Mouse (Mus musculus) ES-Bruce4 (cell line): Measurements from ENCODE around the gene Gm21983.

Experiments used
- CTCF ChIP-seq: IDR thresholded peaks from one replicate; pipeline ENCODE4 v1.8.1; 2011; ENCODE audit warnings: low read depth, low read length
- EP300 ChIP-seq: IDR thresholded peaks from 2 replicates; pipeline ENCODE4 v1.6.1; 2011; ENCODE audit warnings: low read depth, low read length; ENCODE audit not compliant: insufficient read depth
- POLR2A ChIP-seq: IDR thresholded peaks from one replicate; pipeline ENCODE4 v1.8.1; 2011; ENCODE audit warnings: low read length; ENCODE audit not compliant: insufficient read depth

DNA sequence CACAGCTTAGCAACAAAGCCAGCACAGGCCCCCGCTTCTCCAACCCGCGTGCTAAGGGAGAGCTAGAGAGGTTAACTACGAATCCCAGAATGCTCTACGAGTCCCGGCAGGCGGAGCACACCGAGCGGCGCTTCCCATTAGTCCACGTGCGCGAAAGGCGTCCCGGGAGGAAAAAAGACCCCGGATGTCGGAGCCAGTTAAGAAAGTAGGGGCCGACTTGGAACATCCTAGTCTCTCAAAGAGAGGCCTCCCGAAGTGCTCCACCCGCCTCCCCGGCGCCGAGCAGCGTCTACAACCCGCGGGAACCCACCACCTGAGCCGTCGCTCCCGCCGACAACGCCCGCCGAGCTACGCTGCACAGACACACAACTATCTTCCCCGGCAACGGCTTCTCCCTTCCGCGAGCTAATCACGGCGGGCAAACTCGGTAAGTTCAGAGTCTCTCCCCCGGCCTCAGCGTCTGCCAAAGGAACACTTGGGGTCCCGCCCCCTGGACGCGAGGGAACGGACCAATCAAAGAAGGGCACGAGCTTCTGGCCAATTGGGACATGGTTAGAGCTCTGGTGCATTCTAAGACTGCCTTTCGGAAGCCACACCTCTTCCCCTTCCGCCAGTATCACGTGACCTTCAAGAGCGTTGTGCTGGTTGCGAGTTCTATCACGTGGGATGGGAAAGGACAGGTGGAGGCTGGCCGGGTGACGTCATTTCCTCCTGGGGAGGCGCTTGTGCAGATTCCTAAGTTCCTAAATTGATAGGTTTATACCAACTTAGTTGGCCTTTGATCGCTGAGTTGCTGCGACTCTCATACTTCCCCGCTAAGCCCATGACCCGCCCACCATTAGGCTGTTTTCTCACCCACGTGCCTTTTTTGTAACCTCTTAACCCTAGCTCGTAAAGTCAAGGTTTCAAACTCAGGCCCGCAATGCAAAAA, 15.1 kb upstream of the Gm21983 start, which contains the start of the genes BC024978 and Snrpa:
- peak; percentile 64 for TF ChIP-seq POLR2A
- TF ChIP-seq CTCF = no peak
- TF ChIP-seq EP300 = 0 out of 2 replicates have a peak, but pooled peaks have one; percentile 48
